Mouse (Mus musculus) cerebellum, adult 2 months (tissue): ENCODE results near the gene Ebf1. TPM values are rescaled to one million over a fixed set of nuclear protein-coding genes. Genes with fewer than 3 reads are reported as not detected.

ENCODE experiments used
- DNase-seq, 2 experiments: peaks; one replicate each; pipeline ENCODE4 v3.0.0; 2021
- H3K27ac ChIP-seq: fragments of 200-500 bp; 2 replicates; pipeline ENCODE4 v1.5.1; 2012; ENCODE audit warnings: low read length, control low read depth, inconsistent platforms; ENCODE audit not compliant: insufficient read depth
- H3K27me3 ChIP-seq: fragments of 200-500 bp; 2 replicates; pipeline ENCODE4 v1.6.1; 2012; ENCODE audit warnings: inconsistent platforms, mild to moderate bottlenecking, low read length, moderate library complexity; ENCODE audit not compliant: control insufficient read depth, insufficient read depth
- H3K4me1 ChIP-seq: fragments of 200-500 bp; 2 replicates; pipeline ENCODE4 v1.6.1; 2011; ENCODE audit warnings: low read length; ENCODE audit not compliant: control insufficient read depth, insufficient read depth
- H3K4me3 ChIP-seq: fragments of 200-500 bp; replicated peaks from 2 replicates; pipeline ENCODE3; 2011; ENCODE audit warnings: mild to moderate bottlenecking, low read depth, low read length, control low read depth; ENCODE audit not compliant: insufficient read depth
- CTCF ChIP-seq: fragments of 200-500 bp; IDR thresholded peaks from 2 replicates; pipeline ENCODE4 v1.5.1; 2011; ENCODE audit warnings: low read depth, mild to moderate bottlenecking, control low read depth, low read length, moderate library complexity, borderline replicate concordance; ENCODE audit not compliant: insufficient read depth
- POLR2A ChIP-seq: fragments of 200-500 bp; IDR thresholded peaks from 2 replicates; pipeline ENCODE4 v1.6.1; 2011; ENCODE audit warnings: low read length, control low read depth, borderline replicate concordance; ENCODE audit not compliant: insufficient read depth
- WGBS: fragments of 180-500 bp; shearing (Covaris S2); methylation state at CpG from one replicate; pipeline ENCODE4 v1.1.7; 2018; 5-methylcytosine and 5-hydroxymethylcytosine counted together
- polyA plus RNA-seq: library from polyadenylated mRNA; depleted of rRNA; stranded (reverse); fragments of >200 nt; gene quantifications from 2 replicates; pipeline ENCODE4 v1.2.3, GENCODE M21; 2012

Gene Ebf1
- polyA plus RNA-seq, 1 experiment: 24.9 TPM

GRCm38 (mm10) chr11:44715776-44716175, 98.7 kb downstream of the Ebf1 start:
- H3K27me3 ChIP-seq: no peaks in the 10 kb centered on the region
- 49% methylated on average over 4 of the region's 4 CpGs for WGBS
- no peak for DNase-seq
- H3K4me3 ChIP-seq: no peak overlapping the region
- no peak for TF ChIP-seq POLR2A
- TF ChIP-seq CTCF: no peak
- H3K27ac ChIP-seq: peak overlapping the region; percentile 21; the same call in 1 of the 2 replicates
- no peaks in the 10 kb centered on the region for H3K4me1 ChIP-seq

GRCm38 (mm10) chr11:44716928-44717327, 99.8 kb downstream of the Ebf1 start:
- Histone ChIP-seq H3K4me1 (no peaks in the 10 kb centered on the region), H3K27ac (no peak overlapping the region), H3K4me3 (no peak overlapping the region), H3K27me3 (no peaks in the 10 kb centered on the region)
- WGBS: 89% methylated on average over 6 of the region's 6 CpGs
- no peak for DNase-seq
- TF ChIP-seq CTCF: no peak
- no peak for TF ChIP-seq POLR2A

- no peak overlapping the region for H3K27ac ChIP-seq
- DNase-seq: no peak
- H3K27me3 ChIP-seq: no peaks in the 10 kb centered on the region
- WGBS: 89% methylated on average over 7 of the region's 7 CpGs
- H3K4me1 ChIP-seq: no peaks in the 10 kb centered on the region
- H3K4me3 ChIP-seq: no peak overlapping the region
- TF ChIP-seq POLR2A (no peak), CTCF (no peak)
These were observed 100.5 kb downstream of the Ebf1 start for GRCm38 (mm10) chr11:44717636-44718035.

GRCm38 (mm10) chr11:44721976-44722375, 104.9 kb downstream of the Ebf1 start:
- no peaks in the 10 kb centered on the region for H3K4me1 ChIP-seq
- DNase-seq: no peak
- no peak overlapping the region for H3K27ac ChIP-seq
- TF ChIP-seq POLR2A (no peak), CTCF (no peak)
- no peaks in the 10 kb centered on the region for H3K27me3 ChIP-seq
- H3K4me3 ChIP-seq: no peak overlapping the region
- WGBS: 94% methylated on average over 4 of the region's 4 CpGs

- 70% methylated on average over 6 of the region's 6 CpGs for WGBS
- no peak for TF ChIP-seq POLR2A
- no peak for TF ChIP-seq CTCF
- no peak for DNase-seq
These were observed 106.9 kb downstream of the Ebf1 start for GRCm38 (mm10) chr11:44723950-44724502.

GRCm38 (mm10) chr11:44725732-44726131, 108.6 kb downstream of the Ebf1 start:
- Histone ChIP-seq H3K4me3 (no peak overlapping the region), H3K27ac (no peak overlapping the region), H3K4me1 (no peaks in the 10 kb centered on the region), H3K27me3 (no peaks in the 10 kb centered on the region)
- 93% methylated on average over 5 of the region's 5 CpGs for WGBS
- no peak for TF ChIP-seq CTCF
- DNase-seq: no peak

More at GRCm38 (mm10) chr11:44723950-44724502, 106.9 kb downstream of the Ebf1 start:
- no peaks in the 10 kb centered on the region for H3K27me3 ChIP-seq
- no peak overlapping the region for H3K4me3 ChIP-seq
- no peak overlapping the region for H3K27ac ChIP-seq
- H3K4me1 ChIP-seq: no peaks in the 10 kb centered on the region

GRCm38 (mm10) chr11:44727376-44727775, 110.3 kb downstream of the Ebf1 start:
- Histone ChIP-seq H3K27ac (no peak overlapping the region), H3K27me3 (no peaks in the 10 kb centered on the region), H3K4me1 (no peaks in the 10 kb centered on the region), H3K4me3 (no peak overlapping the region)
- no peak for DNase-seq
- 61% methylated on average over 3 of the region's 3 CpGs for WGBS
- no peak for TF ChIP-seq POLR2A
- TF ChIP-seq CTCF: no peak

- WGBS: 73% methylated on average over 2 of the region's 2 CpGs
- no peak overlapping the region for H3K4me3 ChIP-seq
- TF ChIP-seq POLR2A: no peak
- no peak for TF ChIP-seq CTCF
- H3K27me3 ChIP-seq: no peaks in the 10 kb centered on the region
- no peak overlapping the region for H3K27ac ChIP-seq
- H3K4me1 ChIP-seq: no peaks in the 10 kb centered on the region
- DNase-seq: no peak
These were observed 110.7 kb downstream of the Ebf1 start for GRCm38 (mm10) chr11:44727821-44728220.

GRCm38 (mm10) chr11:44728271-44728670, 111.2 kb downstream of the Ebf1 start:
- Histone ChIP-seq H3K27ac (no peak overlapping the region), H3K27me3 (no peaks in the 10 kb centered on the region), H3K4me3 (no peak overlapping the region), H3K4me1 (no peaks in the 10 kb centered on the region)
- 80% methylated on average over 2 of the region's 2 CpGs for WGBS
- TF ChIP-seq CTCF (no peak), POLR2A (no peak)
- DNase-seq: no peak
